ENCODE assay signal across 9 mouse cellular contexts in genomic region chr12:112130957-112131356, GRCm38 (mm10). TPM values are rescaled to one million over a fixed set of nuclear protein-coding genes. Genes with fewer than 3 reads are reported as not detected.
DNase-seq lines count a peak whose midpoint lies in the region; ATAC-seq and TF ChIP-seq lines count a peak whose summit lies in the region.
"Had no signal": no experiment of that assay in that cellular context is flagged by ENCODE, and none has a peak within 500 bp of the region (broad histone marks: within the 10 kb centered on the region; RNA-seq: fewer than 3 reads in every experiment).

No protein-coding gene starts in this region.

- no peak for TF ChIP-seq CTCF in layer of hippocampus, adult 2 months (conservative IDR thresholded peaks at IDR 0.05)

- no peaks in the 10 kb centered on the region for H3K36me3 ChIP-seq in forebrain, embryonic 14.5 days (ENCODE audit: control insufficient read depth, insufficient read depth, low read length)
- no peaks in the 10 kb centered on the region for H3K36me3 ChIP-seq in neural tube, embryonic 11.5 days (ENCODE audit: control insufficient read depth, insufficient read depth, low read length)
- H3K36me3 ChIP-seq: G1E had no signal

- DNase-seq in layer of hippocampus, adult 2 months (ENCODE audit: low spot score in 2 of 2): no peak
- DNase-seq in layer of hippocampus, postnatal 10 days (ENCODE audit: low spot score in 2 of 2): no peak
- DNase-seq in forebrain, embryonic 14.5 days (ENCODE audit: low spot score): no peak
- DNase-seq in kidney, postnatal 14 days: peak; percentile 68
- DNase-seq in neural tube, embryonic 11.5 days (ENCODE audit: low spot score): no peak
- DNase-seq in left cerebral cortex, postnatal 10 days (ENCODE audit: extremely low spot score in 1 of 2, low spot score in 2 of 2): no peak
- no peak for DNase-seq in urinary bladder, adult 18-20 months (ENCODE audit: low spot score in 2 of 2)
- DNase-seq in adrenal gland, postnatal 10 days: no peak

- peak overlapping the region; percentile 96 for H3K4me2 ChIP-seq in forebrain, embryonic 14.5 days (ENCODE audit: low read length)
- peak overlapping the region; percentile 94 for H3K4me2 ChIP-seq in neural tube, embryonic 11.5 days (ENCODE audit: low read depth)

- H3K4me1 ChIP-seq in forebrain, embryonic 14.5 days (ENCODE audit: control insufficient read depth, insufficient read depth, low read length): peaks cover 2% of the 10 kb centered on the region; the same call in 1 of the 2 replicates
- no peaks in the 10 kb centered on the region; the same call in 1 of the 2 replicates for H3K4me1 ChIP-seq in neural tube, embryonic 11.5 days (ENCODE audit: control insufficient read depth, insufficient read depth, low read length)

- peaks cover 18% of the 10 kb centered on the region for H3K27me3 ChIP-seq in forebrain, embryonic 14.5 days (replicated peaks; ENCODE audit: control insufficient read depth, insufficient read depth, low read length)
- H3K27me3 ChIP-seq in neural tube, embryonic 11.5 days (ENCODE audit: control insufficient read depth, insufficient read depth, low read length): peaks cover 35% of the 10 kb centered on the region

- H3K9me3 ChIP-seq in forebrain, embryonic 14.5 days (replicated peaks; ENCODE audit: control insufficient read depth, low read length): no peaks in the 10 kb centered on the region
- H3K9me3 ChIP-seq in neural tube, embryonic 11.5 days (ENCODE audit: control insufficient read depth, low read length): no peaks in the 10 kb centered on the region

- peak overlapping the region; percentile 78 for H3K9ac ChIP-seq in forebrain, embryonic 14.5 days (ENCODE audit: low read length)
- peak overlapping the region; percentile 82 for H3K9ac ChIP-seq in neural tube, embryonic 11.5 days (ENCODE audit: low read length)

- intact Hi-C loops in left cerebral cortex, postnatal 10 days (cut with DNase I): no loop called here

- peak; percentile 30 for ATAC-seq in forebrain, embryonic 14.5 days
- peak; percentile 32 for ATAC-seq in neural tube, embryonic 11.5 days (ENCODE audit: insufficient read depth, low FRiP score, low TSS enrichment)

- WGBS in forebrain, embryonic 14.5 days: 10% methylated on average over 32 of the region's 32 CpGs
- WGBS in neural tube, embryonic 11.5 days: 11% methylated on average over 30 of the region's 32 CpGs

- no peak overlapping the region for H3K27ac ChIP-seq in layer of hippocampus, adult 2 months
- H3K27ac ChIP-seq in forebrain, embryonic 14.5 days (ENCODE audit: low read depth, low read length): no peak overlapping the region
- H3K27ac ChIP-seq in neural tube, embryonic 11.5 days (ENCODE audit: low read depth, low read length): no peak overlapping the region

- peak overlapping the region; percentile 59 for H3K4me3 ChIP-seq in layer of hippocampus, adult 2 months
- peak overlapping the region; percentile 62 for H3K4me3 ChIP-seq in forebrain, embryonic 14.5 days (ENCODE audit: low read depth, low read length)
- peak overlapping the region; percentile 68 for H3K4me3 ChIP-seq in neural tube, embryonic 11.5 days (ENCODE audit: low read depth, low read length)

RNA-seq across cellular contexts. Expression of gene Kif26a, which starts 15.1 kb away (rescaled TPM):
- 1 to 10 TPM; 5.0 to 5.8 TPM for total RNA-seq in layer of hippocampus, adult 2 months (2021)
- 10 to 100 TPM in 1 of 2 experiments, 1 to 10 TPM in 1; 7.6 to 10.0 TPM for total RNA-seq in layer of hippocampus, postnatal 10 days (2021)
- polyA plus RNA-seq in forebrain, embryonic 14.5 days (2014; fragmentation: Nextera tagmentation; extraction: Ambion mirVana): 11.5 and 12.3 TPM in 2 replicates
- 2.0 and 2.8 TPM in 2 replicates for polyA plus RNA-seq in neural tube, embryonic 11.5 days (2014; fragmentation: Nextera tagmentation; extraction: Ambion mirVana)
- 1 to 10 TPM; 7.3 to 8.2 TPM for total RNA-seq in left cerebral cortex, postnatal 10 days (2021)
- 10 to 100 TPM; 20.0 to 25.4 TPM for total RNA-seq in adrenal gland, postnatal 10 days (2021)
- total RNA-seq: G1E had no signal
- polyA plus RNA-seq: G1E had no signal

RNA-seq across cellular contexts. Expression of gene Aspg, which starts 24.5 kb away (rescaled TPM):
- 1 to 10 TPM; 1.4 to 3.4 TPM for total RNA-seq in layer of hippocampus, adult 2 months (2021)
- total RNA-seq in layer of hippocampus, postnatal 10 days (2021): 1 to 10 TPM; 1.5 to 2.7 TPM
- polyA plus RNA-seq in forebrain, embryonic 14.5 days (2014; fragmentation: Nextera tagmentation; extraction: Ambion mirVana): 0.17 and 0.46 TPM in 2 replicates
- 0.69 and 0.73 TPM in 2 replicates for polyA plus RNA-seq in neural tube, embryonic 11.5 days (2014; fragmentation: Nextera tagmentation; extraction: Ambion mirVana)
- 1 to 10 TPM; 1.1 to 2.2 TPM for total RNA-seq in left cerebral cortex, postnatal 10 days (2021)
- total RNA-seq in adrenal gland, postnatal 10 days (2021): 10 to 100 TPM; 24.1 to 26.0 TPM
- polyA plus RNA-seq: G1E had no signal

Comparison
In these comparisons a context has a peak if more than half of its experiments do, and no peak if none do; other contexts are left out.
1. RNA of gene Aspg, which starts 24.5 kb away (total RNA-seq): 24.1 to 26.0 TPM in adrenal gland, postnatal 10 days; 1.4 to 3.4 TPM in layer of hippocampus, adult 2 months, 1.5 to 2.7 TPM in layer of hippocampus, postnatal 10 days and 1.1 to 2.2 TPM in left cerebral cortex, postnatal 10 days; every median in the first group is over 4 times any median in the second.
2. Peak in every context shown above with its lines, with median percentiles within 50 percentile points of each other: H3K4me3 ChIP-seq.